Mouse (Mus musculus): ENCODE data around the gene Rpl13a. TPM values are rescaled to one million over a fixed set of nuclear protein-coding genes. Genes with fewer than 3 reads are reported as not detected.

Gene Rpl13a
- polyA plus RNA-seq, 1 experiment from 2014 or later, result 1,369 TPM

- no peak for ATAC-seq (ENCODE audit: insufficient number of reproducible peaks, low FRiP score, low TSS enrichment, low read depth)
- Histone ChIP-seq H3K4me1 (peaks cover 31% of the 10 kb centered on the region), H3K36me3 (peaks cover 71% of the 10 kb centered on the region), H3K27me3 (no peaks in the 10 kb centered on the region), H3K9ac (no peak overlapping the region), H3K27ac (replicated peaks) (no peak overlapping the region), H3K4me3 (replicated peaks) (no peak overlapping the region), H3K9me3 (replicated peaks) (no peaks in the 10 kb centered on the region), H3K4me2 (replicated peaks) (no peak overlapping the region)
- 77% methylated on average over 4 of the region's 4 CpGs for WGBS
These were observed 42.5 kb downstream of the Rpl13a start for GRCm38 (mm10) chr7:45086084-45086483.

GRCm38 (mm10) chr7:45083300-45083890, 45.2 kb downstream of the Rpl13a start:
- H3K9ac ChIP-seq, result no peak overlapping the region
- peaks cover 25% of the 10 kb centered on the region for H3K4me1 ChIP-seq
- peak overlapping the region; percentile 77 for H3K27ac ChIP-seq (replicated peaks)
- 84% methylated on average over 20 of the region's 22 CpGs for WGBS
- 0 out of 2 replicates have a peak overlapping the region, but pooled peaks have one; percentile 8 for H3K4me2 ChIP-seq (replicated peaks)
- no peaks in the 10 kb centered on the region for H3K9me3 ChIP-seq (replicated peaks)
- H3K27me3 ChIP-seq, result no peaks in the 10 kb centered on the region
- no peak overlapping the region for H3K4me3 ChIP-seq (replicated peaks)
- no peak for ATAC-seq (ENCODE audit: insufficient number of reproducible peaks, low FRiP score, low TSS enrichment, low read depth)
- peaks cover 68% of the 10 kb centered on the region for H3K36me3 ChIP-seq

DNA sequence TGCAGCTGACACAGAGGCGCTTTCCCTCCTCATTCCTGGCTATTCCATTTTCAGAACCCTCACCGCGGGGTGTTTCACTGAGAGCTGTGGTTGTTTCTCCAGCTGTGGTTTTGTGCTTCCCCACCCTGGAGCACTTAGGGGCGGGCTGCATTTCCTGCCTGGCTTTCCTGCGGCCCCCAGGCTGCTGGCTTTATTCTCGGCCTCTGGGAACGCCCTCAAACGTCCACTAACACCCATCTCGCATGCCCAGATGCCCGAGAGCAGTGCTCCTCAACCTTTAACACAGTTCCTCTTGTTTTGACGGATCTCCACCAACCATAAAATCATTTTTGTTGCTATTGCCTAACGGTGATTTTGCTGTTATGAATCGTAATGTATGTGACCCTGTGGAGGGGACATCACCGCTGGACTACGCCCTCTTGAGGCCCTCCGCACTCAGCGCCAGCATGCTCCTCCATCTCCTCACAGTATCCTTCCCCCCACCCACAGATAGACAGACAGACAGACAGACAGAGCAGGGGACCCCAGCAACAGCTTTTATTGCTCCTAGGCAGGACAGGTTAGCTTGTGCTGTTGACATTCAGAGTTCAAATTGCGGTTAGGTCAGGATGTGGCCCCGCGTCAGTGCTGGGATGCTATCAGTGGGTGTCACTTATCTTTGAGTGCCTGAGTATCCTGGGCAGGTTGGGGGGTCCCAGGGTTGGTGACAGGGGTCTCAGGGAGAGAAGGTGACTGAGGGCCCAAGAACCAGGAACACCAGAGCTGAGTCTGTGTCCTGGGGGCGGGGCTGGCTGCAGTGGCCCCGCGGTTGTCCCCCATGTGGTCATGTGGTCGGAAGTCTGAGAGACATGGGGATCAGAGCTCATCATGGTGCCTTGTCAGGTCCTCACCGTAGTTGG, 45.9 kb downstream of the Rpl13a start:
- WGBS, result 61% methylated on average over 25 of the region's 25 CpGs
- peak; percentile 44; the same call in 1 of the 2 replicates for ATAC-seq (ENCODE audit: insufficient number of reproducible peaks, low FRiP score, low TSS enrichment, low read depth)
- no peak overlapping the region for H3K9ac ChIP-seq

GRCm38 (mm10) chr7:45081016-45081415, 47.5 kb downstream of the Rpl13a start:
- Histone ChIP-seq H3K9me3 (replicated peaks) (no peaks in the 10 kb centered on the region), H3K4me3 (replicated peaks) (no peak overlapping the region), H3K4me2 (replicated peaks) (no peak overlapping the region), H3K27ac (replicated peaks) (0 out of 2 replicates have a peak overlapping the region, but pooled peaks have one; percentile 28), H3K4me1 (peaks cover 25% of the 10 kb centered on the region), H3K27me3 (no peaks in the 10 kb centered on the region), H3K9ac (no peak overlapping the region), H3K36me3 (peaks cover 63% of the 10 kb centered on the region)
- ATAC-seq (ENCODE audit: insufficient number of reproducible peaks, low FRiP score, low TSS enrichment, low read depth), result no peak
- WGBS, result 48% methylated on average over 5 of the region's 5 CpGs

More for the DNA sequence above, 45.9 kb downstream of the Rpl13a start:
- peaks cover 63% of the 10 kb centered on the region for H3K36me3 ChIP-seq
- peaks cover 25% of the 10 kb centered on the region for H3K4me1 ChIP-seq
- H3K27ac ChIP-seq (replicated peaks), result peak overlapping the region; percentile 77
- H3K4me2 ChIP-seq (replicated peaks), result peak overlapping the region; percentile 8; the same call in 1 of the 2 replicates
- H3K4me3 ChIP-seq (replicated peaks), result no peak overlapping the region
- H3K9me3 ChIP-seq (replicated peaks), result no peaks in the 10 kb centered on the region
- no peaks in the 10 kb centered on the region for H3K27me3 ChIP-seq

DNA sequence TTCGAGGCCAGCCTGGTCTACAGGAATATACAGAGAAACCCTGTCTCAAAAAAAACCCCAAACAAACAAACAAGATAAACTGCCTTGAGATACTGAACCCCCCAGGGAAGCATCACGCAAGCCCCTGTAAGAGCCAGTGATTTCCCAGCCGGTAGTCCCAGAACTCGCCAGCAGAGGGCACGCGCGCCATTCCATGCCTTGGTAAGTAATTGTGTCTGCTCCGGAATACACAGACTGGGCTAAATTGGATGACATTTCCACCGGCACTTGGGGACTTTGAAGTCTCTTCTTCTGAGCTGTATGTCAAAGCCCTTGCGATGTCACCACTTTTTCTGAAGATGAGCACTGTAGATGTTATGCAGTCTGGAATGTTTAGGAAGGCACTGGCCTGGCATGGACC, 48.7 kb downstream of the Rpl13a start:
- Histone ChIP-seq H3K4me1 (peaks cover 25% of the 10 kb centered on the region), H3K9me3 (replicated peaks) (no peaks in the 10 kb centered on the region), H3K36me3 (peaks cover 62% of the 10 kb centered on the region), H3K9ac (no peak overlapping the region), H3K4me3 (replicated peaks) (no peak overlapping the region), H3K27ac (replicated peaks) (no peak overlapping the region), H3K27me3 (no peaks in the 10 kb centered on the region), H3K4me2 (replicated peaks) (no peak overlapping the region)
- WGBS, result 0% methylated on average over 10 of the region's 10 CpGs
- 0 out of 2 replicates have a peak, but pooled peaks have one; percentile 8 for ATAC-seq (ENCODE audit: insufficient number of reproducible peaks, low FRiP score, low TSS enrichment, low read depth)

- peaks cover 21% of the 10 kb centered on the region for H3K4me1 ChIP-seq
- no peaks in the 10 kb centered on the region for H3K9me3 ChIP-seq (replicated peaks)
- H3K36me3 ChIP-seq, result peaks cover 62% of the 10 kb centered on the region
- no peak for ATAC-seq (ENCODE audit: insufficient number of reproducible peaks, low FRiP score, low TSS enrichment, low read depth)
- H3K27ac ChIP-seq (replicated peaks), result no peak overlapping the region
- H3K27me3 ChIP-seq, result no peaks in the 10 kb centered on the region
- H3K9ac ChIP-seq, result no peak overlapping the region
- no peak overlapping the region for H3K4me3 ChIP-seq (replicated peaks)
- H3K4me2 ChIP-seq (replicated peaks), result no peak overlapping the region
- 43% methylated on average over 9 of the region's 9 CpGs for WGBS
These were observed 50.0 kb downstream of the Rpl13a start for GRCm38 (mm10) chr7:45078513-45078912.

DNA sequence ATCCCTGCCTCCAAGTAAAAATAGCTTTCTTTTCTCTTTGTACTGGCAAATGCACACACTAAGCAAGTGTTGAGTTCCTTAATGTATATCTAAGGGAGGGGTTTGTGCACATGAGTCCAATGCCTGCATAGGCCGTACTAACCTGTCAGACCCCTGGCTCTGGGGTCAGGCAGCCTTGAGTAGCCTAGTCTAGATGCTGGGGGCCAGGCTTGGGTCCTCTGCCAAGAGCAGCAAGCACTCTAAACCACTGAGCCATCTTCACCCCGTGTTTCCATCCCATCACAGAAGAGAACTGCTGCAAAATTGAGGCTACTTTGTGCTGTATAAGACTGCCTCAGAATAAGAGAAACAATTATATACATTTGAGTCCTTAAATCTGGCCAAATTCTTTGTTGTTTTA, 50.7 kb downstream of the Rpl13a start:
- WGBS, result 93% methylated on average over 2 of the region's 2 CpGs
- Histone ChIP-seq H3K27me3 (no peaks in the 10 kb centered on the region), H3K4me2 (replicated peaks) (no peak overlapping the region), H3K36me3 (peaks cover 59% of the 10 kb centered on the region), H3K4me3 (replicated peaks) (no peak overlapping the region), H3K4me1 (peaks cover 17% of the 10 kb centered on the region), H3K27ac (replicated peaks) (no peak overlapping the region), H3K9ac (no peak overlapping the region), H3K9me3 (replicated peaks) (no peaks in the 10 kb centered on the region)
- ATAC-seq (ENCODE audit: insufficient number of reproducible peaks, low FRiP score, low TSS enrichment, low read depth), result no peak

GRCm38 (mm10) chr7:45077322-45077721, 51.2 kb downstream of the Rpl13a start:
- no peak overlapping the region for H3K9ac ChIP-seq
- H3K4me1 ChIP-seq, result peaks cover 12% of the 10 kb centered on the region
- no peaks in the 10 kb centered on the region for H3K27me3 ChIP-seq
- H3K4me3 ChIP-seq (replicated peaks), result no peak overlapping the region
- no peak for ATAC-seq (ENCODE audit: insufficient number of reproducible peaks, low FRiP score, low TSS enrichment, low read depth)
- no peak overlapping the region for H3K27ac ChIP-seq (replicated peaks)
- 81% methylated on average over 14 of the region's 14 CpGs for WGBS
- H3K9me3 ChIP-seq (replicated peaks), result no peaks in the 10 kb centered on the region
- H3K4me2 ChIP-seq (replicated peaks), result no peak overlapping the region
- peaks cover 54% of the 10 kb centered on the region for H3K36me3 ChIP-seq

- H3K4me3 ChIP-seq (replicated peaks), result no peak overlapping the region
- no peak for ATAC-seq (ENCODE audit: insufficient number of reproducible peaks, low FRiP score, low TSS enrichment, low read depth)
- H3K27ac ChIP-seq (replicated peaks), result no peak overlapping the region
- no peak overlapping the region for H3K4me2 ChIP-seq (replicated peaks)
- H3K9me3 ChIP-seq (replicated peaks), result no peaks in the 10 kb centered on the region
- 0 out of 2 replicates have a peak, but pooled peaks cover 7% of the 10 kb centered on the region for H3K4me1 ChIP-seq
- 90% methylated on average over 30 of the region's 30 CpGs for WGBS
- no peaks in the 10 kb centered on the region for H3K27me3 ChIP-seq
- H3K36me3 ChIP-seq, result peaks cover 53% of the 10 kb centered on the region
- no peak overlapping the region for H3K9ac ChIP-seq
These were observed 52.1 kb downstream of the Rpl13a start for GRCm38 (mm10) chr7:45076501-45076900.
